Mouse (Mus musculus): ENCODE data around the gene Snrpc.
A peak's percentile ranks its signal among the peaks of the same experiment; 100 is the strongest.

Gene Snrpc

GRCm38 (mm10) chr17:27819971-27820567, 17.9 kb upstream of the Snrpc start:
- DNase-seq, result peak; percentile 70 to 77

GRCm38 (mm10) chr17:27820568-27821406, 17.2 kb upstream of the Snrpc start, which contains the start of gene D17Wsu92e:
Gene D17Wsu92e, minus strand, starts transcription at chr17:27820648.
- DNase-seq, result peak; percentile 99

- DNase-seq, result peak; percentile 57 to 61
Observed at GRCm38 (mm10) chr17:27821407-27822338, 16.3 kb upstream of the Snrpc start.

- DNase-seq, result no peak
Observed at GRCm38 (mm10) chr17:27823142-27823905, 14.6 kb upstream of the Snrpc start.

- no peak for DNase-seq
Observed at GRCm38 (mm10) chr17:27824941-27825340, 13.0 kb upstream of the Snrpc start.

GRCm38 (mm10) chr17:27825539-27825938, 12.4 kb upstream of the Snrpc start:
- DNase-seq, result no peak

GRCm38 (mm10) chr17:27825984-27826905, 11.7 kb upstream of the Snrpc start:
- peak; percentile 29 to 47 for DNase-seq

- DNase-seq, result no peak
Observed at GRCm38 (mm10) chr17:27826908-27827383, 11.0 kb upstream of the Snrpc start.

- no peak for DNase-seq
Observed at GRCm38 (mm10) chr17:27827511-27827910, 10.4 kb upstream of the Snrpc start.

- peak in 1 of 2 experiments; percentile 32 for DNase-seq
Observed at GRCm38 (mm10) chr17:27830411-27830810, 7.5 kb upstream of the Snrpc start.

- DNase-seq, result peak; percentile 96 to 98
Observed at GRCm38 (mm10) chr17:27839469-27840252, 1.7 kb downstream of the Snrpc start.

- no peak for DNase-seq
Observed at GRCm38 (mm10) chr17:27848351-27848750, 10.4 kb downstream of the Snrpc start.

- no peak for DNase-seq
Observed at GRCm38 (mm10) chr17:27851076-27851475, 13.1 kb downstream of the Snrpc start.

GRCm38 (mm10) chr17:27856265-27856797, 18.4 kb downstream of the Snrpc start, which contains the start of gene Uhrf1bp1:
Gene Uhrf1bp1, plus strand, starts transcription at chr17:27856441.
- DNase-seq, result peak; percentile 93 to 95

GRCm38 (mm10) chr17:27856798-27857648, 19.1 kb downstream of the Snrpc start:
- peak; percentile 64 to 70 for DNase-seq

GRCm38 (mm10) chr17:27857649-27858475, 19.9 kb downstream of the Snrpc start:
- no peak for DNase-seq

- no peak for DNase-seq
Observed at GRCm38 (mm10) chr17:27859131-27859530, 21.2 kb downstream of the Snrpc start.

- no peak for DNase-seq
Observed at GRCm38 (mm10) chr17:27865461-27865860, 27.5 kb downstream of the Snrpc start.

All from cerebellum, postnatal 10 days (tissue).